Mouse (Mus musculus) adrenal gland, postnatal 10 days (tissue): ENCODE results near the gene 4930432K21Rik. TPM values are rescaled to one million over a fixed set of nuclear protein-coding genes. Genes with fewer than 3 reads are reported as not detected.

Experiments used
- DNase-seq: peaks from one replicate; pipeline ENCODE4 v3.0.0; 2021; ENCODE audit warnings: mixed read lengths
- total RNA-seq, 2 experiments: library from RNA; stranded (reverse); gene quantifications; 2 replicates each; pipeline ENCODE4 v1.2.3; 2021

4930432K21Rik gene
- total RNA-seq, 2 experiments from 2014 or later: 0.36 to 0.79 TPM

DNA sequence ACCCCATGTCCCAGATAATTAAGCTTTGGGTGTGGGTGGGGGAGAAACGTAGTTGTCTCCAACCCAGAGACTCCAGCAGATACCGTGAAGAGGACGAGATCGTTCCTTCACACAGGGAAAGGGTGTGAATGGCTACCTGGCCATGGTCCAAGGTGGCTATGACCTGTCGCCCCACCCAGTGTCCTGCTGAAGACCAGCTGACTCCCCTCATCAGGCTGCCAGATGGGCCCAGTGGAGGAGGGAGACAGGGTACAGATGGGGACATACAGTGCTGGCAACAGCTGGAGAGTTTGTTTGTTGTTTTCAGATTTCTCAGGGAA lies 666 bp downstream of the 4930432K21Rik start:
- DNase-seq: no peak

GRCm38 (mm10) chr8:84149181-84149580 lies 1.4 kb downstream of the 4930432K21Rik start:
- DNase-seq: no peak

GRCm38 (mm10) chr8:84157620-84158019 lies 9.8 kb downstream of the 4930432K21Rik start:
- DNase-seq: no peak

DNA sequence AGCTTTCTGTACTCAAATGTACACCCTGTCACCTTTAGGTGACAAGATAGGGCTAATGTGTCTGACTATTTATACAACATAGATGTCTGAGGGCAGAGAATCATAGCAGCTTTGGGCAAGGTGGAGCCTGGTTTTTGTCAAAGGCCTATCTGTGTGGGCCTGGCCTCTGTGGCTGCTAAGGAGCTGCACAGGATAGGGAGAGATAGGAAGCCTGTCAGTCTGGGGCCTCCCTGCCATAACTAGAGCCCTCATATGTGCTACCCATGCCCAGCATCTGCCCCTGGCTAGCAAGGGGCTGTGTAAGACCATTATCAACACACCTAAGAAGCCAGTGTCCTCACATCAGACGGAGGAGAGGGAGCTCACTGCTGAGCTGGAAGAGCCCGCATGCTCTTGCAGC lies 19.9 kb downstream of the 4930432K21Rik start:
- no peak for DNase-seq

DNA sequence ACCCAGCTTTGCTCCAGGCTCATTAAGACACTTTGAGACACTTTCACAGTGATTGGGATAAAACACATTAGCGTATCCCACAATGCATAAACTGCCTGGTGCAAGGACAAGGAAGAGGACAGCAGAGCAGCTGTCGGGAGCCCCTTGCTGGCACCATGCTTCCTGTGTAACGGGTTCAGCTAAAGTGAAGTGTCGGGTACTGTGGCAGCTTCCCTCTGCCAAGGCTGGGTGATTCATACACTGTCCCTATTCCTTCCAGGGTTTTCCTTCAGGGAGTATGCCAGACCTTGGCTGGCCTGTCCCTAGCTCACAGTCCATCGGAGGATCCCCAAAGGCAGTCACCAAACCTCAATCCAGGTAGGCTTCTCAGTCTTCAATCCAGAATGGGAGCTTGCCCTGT lies 22.3 kb downstream of the 4930432K21Rik start:
- DNase-seq: peak; percentile 37

- DNase-seq: no peak
These were observed 26.0 kb downstream of the 4930432K21Rik start for GRCm38 (mm10) chr8:84173861-84174260.

- DNase-seq: no peak
These were observed 28.7 kb downstream of the 4930432K21Rik start for GRCm38 (mm10) chr8:84176560-84176959.

DNA sequence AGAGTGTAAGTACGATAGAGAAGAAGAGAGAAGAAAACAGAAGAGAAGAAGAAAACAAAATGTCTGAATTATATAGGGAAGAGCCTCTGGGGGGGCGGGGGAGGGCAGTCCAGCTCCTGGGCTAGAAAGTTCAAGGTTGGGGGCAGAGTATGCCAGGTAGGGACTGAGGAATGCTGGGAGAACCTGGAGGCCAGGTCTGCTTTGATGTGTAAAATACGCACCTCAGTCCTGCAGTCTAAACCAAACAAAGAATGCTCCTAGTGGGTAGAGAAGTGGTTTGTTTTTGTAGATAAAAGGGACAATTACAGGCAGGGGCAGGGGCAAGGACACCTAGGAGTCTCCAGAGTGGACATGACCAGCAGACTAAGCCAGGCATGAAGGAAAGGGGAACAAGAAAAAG lies 29.6 kb downstream of the 4930432K21Rik start:
- no peak for DNase-seq

GRCm38 (mm10) chr8:84178592-84178991 lies 30.8 kb downstream of the 4930432K21Rik start:
- no peak for DNase-seq

DNA sequence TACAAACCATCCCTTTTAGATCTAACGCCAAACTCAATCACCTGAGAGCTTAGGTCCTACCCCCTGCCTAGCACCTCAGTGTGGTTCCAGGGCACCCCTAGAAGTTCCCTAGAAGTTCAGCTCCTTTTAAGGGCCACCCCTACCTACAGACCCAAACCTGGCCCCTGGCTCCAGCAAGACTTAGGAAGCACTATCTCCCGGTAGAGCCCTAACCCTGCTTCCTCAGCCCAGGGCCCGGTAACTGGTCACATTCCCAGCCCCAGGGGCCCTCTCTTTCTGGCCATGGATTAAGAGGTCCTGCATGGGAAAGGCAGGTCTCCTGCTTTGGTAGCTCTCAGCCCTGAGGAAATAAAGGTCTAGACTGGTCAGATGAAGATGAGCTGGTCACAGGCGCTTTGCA lies 32.1 kb downstream of the 4930432K21Rik start:
- DNase-seq: no peak

DNA sequence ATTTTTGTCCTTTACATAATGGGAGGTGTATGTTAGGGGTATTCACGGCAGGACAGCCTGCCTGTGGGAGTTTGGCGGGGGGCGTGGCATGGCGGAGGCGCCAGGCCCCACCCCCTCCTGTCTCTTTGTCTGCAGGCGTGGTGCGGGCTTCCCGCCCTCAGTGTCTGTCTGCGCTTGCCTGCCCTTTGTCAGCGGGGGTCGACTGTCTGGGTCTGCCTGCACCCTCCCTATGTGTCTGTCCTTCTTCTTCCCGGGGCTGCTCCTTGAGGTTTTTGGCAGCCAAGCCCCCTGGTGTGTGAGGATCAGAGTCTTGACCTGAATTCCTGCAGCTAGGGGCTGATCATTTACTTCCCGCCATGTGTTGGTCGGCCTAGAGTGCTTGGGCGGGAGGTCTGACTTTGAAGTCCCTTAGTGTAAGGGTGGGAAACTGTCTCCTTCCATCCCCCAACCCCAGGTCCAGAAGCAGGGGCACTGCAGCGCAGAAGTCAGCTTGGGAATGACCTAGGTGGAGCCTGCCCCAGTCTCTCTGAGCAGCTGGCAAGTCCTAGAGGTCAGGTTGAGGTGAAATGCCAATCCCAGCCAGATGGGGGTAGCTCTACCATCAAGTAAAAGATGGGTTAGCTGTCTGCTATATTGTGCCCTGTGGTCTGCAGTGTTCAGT lies 32.8 kb downstream of the 4930432K21Rik start:
- peak; percentile 44 for DNase-seq

GRCm38 (mm10) chr8:84182833-84183232 lies 35.0 kb downstream of the 4930432K21Rik start:
- DNase-seq: no peak

DNA sequence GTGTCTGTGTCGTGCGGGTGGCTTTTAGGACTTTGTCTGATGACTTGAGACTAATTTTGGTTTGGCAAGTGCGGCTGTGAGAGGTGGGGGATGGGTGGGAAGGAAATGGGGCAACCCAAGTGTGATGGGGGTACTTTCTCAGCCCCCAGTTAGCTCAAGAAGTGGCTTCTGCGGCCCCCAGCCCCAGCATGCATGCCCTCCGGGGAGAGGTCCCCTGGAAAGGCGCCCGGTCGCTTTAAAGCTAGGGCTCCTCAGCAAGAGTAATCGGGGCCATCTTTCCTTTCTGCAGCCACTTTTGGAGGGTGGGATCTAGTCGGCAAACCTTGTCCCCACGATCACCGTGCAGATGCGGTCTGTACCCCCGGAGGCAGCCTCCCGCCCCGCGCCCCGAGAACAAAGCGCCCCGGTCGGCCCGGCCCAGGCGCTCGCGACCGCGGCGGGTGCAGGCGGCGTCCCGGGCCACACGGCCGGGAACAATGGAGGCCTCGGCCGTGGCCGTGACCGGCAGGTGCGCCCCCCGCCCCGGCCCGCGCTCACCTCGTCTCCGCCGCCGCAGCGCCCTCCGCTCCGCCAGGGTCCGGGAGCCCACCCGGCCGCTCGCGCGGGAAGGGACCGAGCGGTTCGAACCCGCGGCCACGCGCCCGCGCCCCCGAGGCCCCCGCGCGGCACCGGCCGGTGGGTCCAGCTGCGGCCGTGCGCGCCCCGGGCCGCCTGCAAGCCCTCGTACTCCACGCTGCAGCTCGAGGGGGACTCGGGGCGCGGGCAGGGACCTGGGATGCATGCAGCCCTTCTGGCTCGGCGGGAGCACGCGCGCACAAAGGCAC lies 35.6 kb downstream of the 4930432K21Rik start:
- DNase-seq: peak; percentile 51

- no peak for DNase-seq
These were observed 36.5 kb downstream of the 4930432K21Rik start for GRCm38 (mm10) chr8:84184085-84185043.

GRCm38 (mm10) chr8:84185117-84185516 lies 37.3 kb downstream of the 4930432K21Rik start, which contains the start of gene Nanos3:
Gene Nanos3, minus strand, starts transcription at chr8:84185217.
- no peak for DNase-seq

DNA sequence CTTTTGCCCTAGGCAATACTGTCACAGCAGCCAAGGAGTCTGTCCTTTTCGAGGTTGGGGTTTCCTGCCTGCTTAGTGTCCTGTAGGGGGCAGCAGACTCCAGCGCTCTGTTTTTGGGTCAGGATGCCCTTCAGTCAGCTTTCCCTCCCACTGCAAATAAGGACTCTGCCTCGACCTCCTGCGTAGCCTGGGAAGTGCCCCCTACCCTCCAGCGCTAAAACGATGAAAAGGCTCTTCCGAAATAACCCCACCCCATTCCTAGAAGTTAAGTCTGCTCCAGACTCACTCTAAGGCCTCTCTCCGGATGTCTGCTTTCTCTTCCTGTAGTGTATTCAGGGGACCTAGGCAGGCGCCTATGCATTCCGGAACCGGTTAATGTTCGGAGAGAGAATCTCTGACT lies 38.7 kb downstream of the 4930432K21Rik start:
- peak; percentile 82 for DNase-seq

DNA sequence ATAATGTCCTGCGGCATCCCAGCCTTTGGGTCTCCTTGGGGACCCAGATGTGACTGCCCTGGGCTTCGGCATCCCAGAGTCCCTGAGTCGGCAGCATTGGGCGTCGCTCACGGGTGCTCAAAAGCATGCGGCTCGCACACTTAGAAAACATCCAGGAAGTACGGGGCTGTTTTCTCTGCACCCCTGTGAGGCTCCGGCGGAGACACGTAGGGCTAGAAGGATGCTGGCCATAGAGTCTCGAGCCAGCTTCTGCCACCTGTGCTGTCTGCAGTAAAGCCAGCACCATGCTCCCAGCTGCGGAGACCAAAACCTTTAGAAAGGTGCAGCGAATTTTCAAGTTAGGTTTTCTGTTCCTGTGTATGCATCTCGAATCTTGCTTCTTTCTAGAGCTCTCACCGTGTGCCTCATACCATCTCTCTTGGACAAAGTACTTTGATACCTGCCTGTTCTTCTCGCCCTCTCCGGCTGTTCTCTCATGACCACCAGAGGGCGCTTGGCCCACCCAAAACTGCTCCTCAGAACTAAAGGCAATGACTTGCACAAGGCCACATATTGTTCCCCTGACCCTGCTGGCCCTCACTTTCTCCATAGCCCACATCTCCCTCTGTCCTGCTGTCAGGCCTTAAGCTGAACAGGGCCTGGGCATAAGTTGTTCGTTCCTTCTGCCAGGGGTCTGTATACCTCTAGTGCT lies 39.4 kb downstream of the 4930432K21Rik start:
- peak; percentile 72 for DNase-seq

- no peak for DNase-seq
These were observed 40.8 kb downstream of the 4930432K21Rik start for GRCm38 (mm10) chr8:84188671-84189070.

- DNase-seq: peak; percentile 59
These were observed 41.8 kb downstream of the 4930432K21Rik start for GRCm38 (mm10) chr8:84189603-84190002.

DNA sequence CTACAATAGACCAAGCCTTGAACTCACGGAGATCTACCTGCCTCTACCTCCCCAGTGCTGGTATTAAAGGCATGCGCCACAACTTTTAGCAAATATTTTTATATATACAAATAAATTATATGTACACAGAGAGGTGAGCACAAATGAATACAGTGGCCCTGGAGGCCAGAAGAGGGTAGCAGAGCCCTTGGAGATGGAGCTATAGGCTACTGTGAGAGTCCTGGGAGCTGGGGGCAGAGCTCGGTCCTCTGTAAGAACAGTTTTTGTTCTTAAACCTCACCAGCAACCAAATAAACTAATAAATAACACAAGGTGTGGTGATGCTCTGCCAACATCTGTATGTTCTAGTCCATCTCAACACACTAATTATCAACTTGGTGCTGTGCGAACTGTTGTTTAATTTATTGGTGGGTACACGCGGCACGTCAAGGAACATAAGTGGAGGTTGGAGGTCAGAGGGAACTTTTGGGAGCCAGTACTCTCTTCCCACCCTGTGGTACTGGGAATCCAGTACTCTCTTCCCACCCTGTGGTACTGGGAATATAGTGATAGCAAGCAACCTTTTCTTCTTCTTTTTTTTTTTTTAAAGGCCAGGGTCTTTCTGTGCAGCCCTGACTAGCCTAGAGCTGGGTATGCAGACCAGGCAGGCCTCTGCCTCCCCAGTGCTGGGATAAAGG lies 42.5 kb downstream of the 4930432K21Rik start:
- no peak for DNase-seq

DNA sequence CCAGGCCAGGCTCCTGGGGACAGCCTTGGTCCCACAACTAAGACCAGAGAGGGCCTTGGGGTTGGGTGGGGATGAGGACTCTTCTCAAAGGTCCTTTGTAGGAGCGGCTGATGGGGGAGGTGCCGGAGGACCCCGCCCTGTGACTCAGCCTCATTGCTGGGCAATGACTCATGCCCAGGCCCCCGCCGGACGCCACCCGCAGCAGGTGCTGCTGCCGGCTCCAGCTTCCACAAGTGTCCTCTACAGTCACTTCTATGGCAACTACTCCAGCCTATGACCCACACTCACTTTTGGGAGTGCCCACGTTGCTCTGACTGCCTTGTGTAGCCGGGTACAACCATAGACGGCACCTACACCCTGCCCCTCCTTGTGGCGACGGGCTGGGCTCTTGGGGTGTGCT lies 44.2 kb downstream of the 4930432K21Rik start:
- DNase-seq: peak; percentile 83
